Mouse (Mus musculus) kidney, postnatal 10 days (tissue): ENCODE results near the gene Bcor.
A peak's percentile ranks its signal among the peaks of the same experiment; 100 is the strongest.

Experiments used
- DNase-seq: peaks from one replicate; pipeline ENCODE4 v3.0.0; 2021; ENCODE audit warnings: mixed read lengths

Gene Bcor

GRCm38 (mm10) chrX:12003539-12003938 lies 156.6 kb downstream of the Bcor start:
- DNase-seq = no peak

GRCm38 (mm10) chrX:12003106-12003505 lies 157.0 kb downstream of the Bcor start:
- DNase-seq = no peak

- DNase-seq = no peak
Observed at GRCm38 (mm10) chrX:12002596-12002995, 157.6 kb downstream of the Bcor start.

DNA sequence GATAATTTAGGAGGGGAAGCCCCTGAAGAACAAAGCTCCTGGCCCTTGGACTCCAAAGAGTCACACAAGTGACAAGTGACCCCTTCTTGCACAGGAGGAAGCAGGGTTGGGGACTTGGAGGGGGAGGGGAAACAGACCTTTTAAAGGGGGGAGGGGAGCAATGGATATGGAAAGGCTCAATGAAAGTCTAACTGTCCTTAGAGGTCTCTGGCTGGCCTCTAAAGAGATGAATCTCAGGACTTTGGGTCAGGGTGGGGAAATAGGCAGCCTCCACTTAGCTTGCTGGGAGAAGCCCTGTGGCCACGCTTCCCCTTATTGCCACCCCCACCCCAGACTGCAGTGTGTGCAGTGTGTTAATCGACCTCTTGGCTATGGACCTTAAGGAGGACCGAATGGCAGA lies 158.2 kb downstream of the Bcor start:
- DNase-seq = no peak

DNA sequence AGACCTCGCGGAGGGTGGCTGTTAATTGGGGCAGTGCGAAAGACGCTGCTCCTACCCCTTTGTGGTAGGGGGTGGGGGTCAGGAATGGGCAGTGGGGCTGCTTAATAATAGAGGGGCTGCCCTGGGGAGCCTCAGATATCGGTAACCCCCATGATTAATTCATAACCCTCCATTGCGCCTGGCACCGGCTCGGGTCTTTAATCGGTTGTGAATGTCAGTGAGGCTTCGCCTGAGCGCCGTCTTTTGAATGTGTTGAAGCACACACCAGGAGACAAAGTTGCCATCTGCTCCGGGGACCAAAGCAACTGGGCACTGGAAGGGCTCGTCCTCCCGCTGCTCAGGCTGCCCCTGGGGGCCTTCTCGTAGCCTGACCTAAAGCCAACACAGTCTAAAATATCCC lies 158.8 kb downstream of the Bcor start:
- DNase-seq = no peak

GRCm38 (mm10) chrX:12000620-12001019 lies 159.5 kb downstream of the Bcor start:
- no peak for DNase-seq

DNA sequence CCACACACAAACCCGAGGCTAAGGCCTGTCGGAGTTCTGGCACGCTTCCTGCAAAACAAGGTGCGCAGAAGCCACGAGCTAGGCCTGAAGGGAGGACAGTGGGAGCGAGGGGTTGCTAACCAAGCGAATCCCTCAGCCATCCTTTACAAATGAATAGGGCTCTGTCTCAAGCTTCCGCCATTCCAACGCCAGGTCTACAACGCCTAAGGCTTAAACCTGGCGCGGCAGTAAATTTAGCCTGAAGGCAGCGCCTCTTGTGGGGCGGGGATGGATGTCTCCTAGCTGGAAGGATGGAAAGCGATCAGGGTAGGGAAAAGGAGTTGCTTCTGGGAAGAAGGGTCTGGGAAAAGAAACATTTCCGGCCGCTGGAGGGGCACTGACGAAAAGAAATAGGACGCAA lies 160.2 kb downstream of the Bcor start:
- DNase-seq = no peak

DNA sequence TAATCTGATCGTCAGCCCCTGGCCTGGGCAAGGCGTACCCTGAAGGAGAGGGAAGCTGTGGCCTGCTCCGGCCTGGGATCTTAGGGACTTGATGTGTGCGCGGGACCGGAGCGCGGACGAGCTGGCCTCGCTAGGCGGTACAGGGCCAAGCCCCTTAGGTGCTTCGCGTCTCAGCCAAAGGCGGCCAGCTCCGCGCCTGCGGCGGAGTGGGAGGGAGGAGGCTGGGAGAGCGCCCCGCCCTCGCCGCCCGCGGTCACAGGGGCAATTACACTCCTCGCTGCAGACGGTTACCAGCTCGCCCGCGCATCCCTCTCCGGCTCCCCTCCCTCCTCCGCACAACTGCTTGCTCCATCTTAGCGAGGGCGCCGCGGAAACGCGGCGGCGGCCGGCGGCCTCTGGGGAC lies 161.2 kb downstream of the Bcor start:
- DNase-seq = peak; percentile 79

DNA sequence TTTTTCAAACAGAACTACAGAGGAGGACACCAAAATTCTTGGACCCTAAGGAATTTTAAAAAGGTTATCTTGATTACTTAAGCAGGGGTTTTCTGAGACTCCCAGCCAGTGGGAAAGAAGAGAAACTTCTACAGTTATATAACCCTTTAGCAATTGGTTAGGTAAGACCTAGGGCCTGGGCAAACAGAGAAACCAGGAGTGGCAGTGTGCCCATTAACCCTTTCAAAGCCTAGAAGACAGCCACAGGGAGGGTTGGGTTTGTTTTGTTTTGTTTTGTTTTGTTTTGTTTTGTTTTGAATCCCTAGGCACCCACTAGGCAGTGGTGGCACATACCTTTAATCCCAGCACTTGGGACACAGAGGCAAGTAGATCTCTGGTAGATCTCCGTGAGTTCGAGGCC lies 163.3 kb downstream of the Bcor start:
- no peak for DNase-seq

GRCm38 (mm10) chrX:11996489-11996888 lies 163.7 kb downstream of the Bcor start:
- no peak for DNase-seq

GRCm38 (mm10) chrX:11993641-11994419 lies 166.3 kb downstream of the Bcor start:
- DNase-seq = no peak

DNA sequence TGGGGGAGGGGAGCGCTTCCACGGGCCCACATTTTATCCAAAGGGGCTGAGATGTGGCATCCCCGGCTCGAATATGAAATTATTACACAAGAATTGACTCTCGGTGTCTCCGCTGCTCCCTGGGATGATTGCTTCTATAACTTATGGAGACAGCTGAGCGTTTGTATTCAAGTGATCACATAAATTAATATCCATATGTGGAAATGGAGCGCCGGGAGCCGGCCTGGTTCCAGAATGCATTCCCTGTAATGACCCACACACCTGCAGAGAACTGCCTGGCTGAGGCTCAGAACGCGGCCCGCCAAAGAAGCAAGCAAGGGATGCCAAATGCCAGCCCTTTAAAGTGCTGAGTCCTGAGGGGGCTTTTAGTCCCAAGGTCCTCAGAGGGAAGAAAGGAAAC lies 170.7 kb downstream of the Bcor start:
- no peak for DNase-seq

DNA sequence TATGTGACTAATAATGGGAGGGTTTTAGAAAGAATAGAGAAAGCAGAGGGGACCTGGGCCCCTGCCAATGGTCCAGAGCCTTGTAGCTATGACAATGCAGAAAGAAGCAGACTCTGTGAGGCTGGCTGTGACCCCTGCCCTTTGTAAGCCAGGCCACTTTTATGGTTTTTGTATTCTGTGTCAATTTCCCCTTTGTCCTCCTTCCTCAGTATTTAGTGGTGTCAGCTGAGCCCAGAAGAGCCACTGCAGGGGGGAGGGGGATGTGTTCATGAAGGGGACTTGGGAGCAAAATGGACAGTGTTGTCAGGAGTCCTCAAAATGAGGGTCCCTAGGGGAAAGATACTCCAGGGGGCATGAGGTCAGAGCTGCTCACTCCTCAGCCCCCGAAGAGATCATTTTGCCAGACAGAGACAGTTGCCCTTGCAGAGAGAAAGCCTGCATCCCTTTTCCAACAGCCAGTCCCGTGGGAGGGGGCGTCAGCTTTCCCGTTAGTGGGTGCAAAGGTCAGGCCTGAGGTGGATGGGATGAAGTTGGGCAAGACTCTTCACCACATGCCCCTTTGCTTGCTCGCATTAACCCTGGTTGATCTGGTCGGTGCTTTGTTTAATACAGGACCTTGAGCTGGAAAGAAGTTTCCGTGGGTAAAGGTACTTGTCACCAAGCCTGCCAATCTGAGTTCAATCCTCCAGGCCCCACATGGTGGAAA lies 171.8 kb downstream of the Bcor start:
- DNase-seq = no peak

- DNase-seq = no peak
Observed at GRCm38 (mm10) chrX:11987602-11988001, 172.6 kb downstream of the Bcor start.
